Mouse (Mus musculus) naive thymus-derived CD4-positive, alpha-beta T cell, adult 2 months (primary cell): Measurements from ENCODE around the gene Fastkd2.
A peak's percentile ranks its signal among the peaks of the same experiment; 100 is the strongest.

Experiments used
- DNase-seq: peaks from one replicate; pipeline ENCODE4 v3.0.0-alpha.2; 2011; ENCODE audit warnings: low read depth

Fastkd2 gene

GRCm38 (mm10) chr1:63730240-63730771 is at the start of gene Fastkd2, which contains the start of gene Mdh1b:
Fastkd2 (plus strand) TSS chr1:63730614.
Mdh1b (minus strand) TSS chr1:63730318.
- peak; percentile 95 for DNase-seq

- no peak for DNase-seq
Measured at GRCm38 (mm10) chr1:63686827-63687226, 43.6 kb upstream of the Fastkd2 start, which contains the start of gene Dytn. Dytn (minus strand) TSS chr1:63686927.

GRCm38 (mm10) chr1:63696861-63697260 is 33.6 kb upstream of the Fastkd2 start:
- DNase-seq: no peak

- DNase-seq: no peak
Measured at GRCm38 (mm10) chr1:63705733-63706132, 24.7 kb upstream of the Fastkd2 start.

- DNase-seq: no peak
Measured at GRCm38 (mm10) chr1:63708876-63709275, 21.5 kb upstream of the Fastkd2 start.

GRCm38 (mm10) chr1:63720161-63720560 is 10.3 kb upstream of the Fastkd2 start:
- no peak for DNase-seq

- no peak for DNase-seq
Measured at GRCm38 (mm10) chr1:63729796-63730195, 618 bp upstream of the Fastkd2 start.

- DNase-seq: no peak
Measured at GRCm38 (mm10) chr1:63756005-63756404, 25.6 kb downstream of the Fastkd2 start.

GRCm38 (mm10) chr1:63763212-63763694 is 32.8 kb downstream of the Fastkd2 start:
- peak; percentile 34 for DNase-seq

- no peak for DNase-seq
Measured at GRCm38 (mm10) chr1:63763881-63764386, 33.5 kb downstream of the Fastkd2 start.

GRCm38 (mm10) chr1:63764395-63764794 is 34.0 kb downstream of the Fastkd2 start:
- DNase-seq: no peak

GRCm38 (mm10) chr1:63768112-63768511 is 37.7 kb downstream of the Fastkd2 start:
- no peak for DNase-seq

- DNase-seq: no peak
Measured at GRCm38 (mm10) chr1:63769167-63769566, 38.8 kb downstream of the Fastkd2 start, which contains the start of gene 4933402D24Rik. 4933402D24Rik (minus strand) TSS chr1:63769267.

- no peak for DNase-seq
Measured at GRCm38 (mm10) chr1:63770309-63770708, 39.9 kb downstream of the Fastkd2 start.

GRCm38 (mm10) chr1:63776396-63776795 is 46.0 kb downstream of the Fastkd2 start:
- DNase-seq: no peak

GRCm38 (mm10) chr1:63776902-63777630 is 46.7 kb downstream of the Fastkd2 start:
- DNase-seq: no peak

- no peak for DNase-seq
Measured at GRCm38 (mm10) chr1:63794326-63794725, 63.9 kb downstream of the Fastkd2 start.
